Mouse (Mus musculus): ENCODE data around the gene Gm49027.
A peak's percentile ranks its signal among the peaks of the same experiment; 100 is the strongest.
"Not testable (repeated sequence)": the region's sequence is repeated elsewhere in the genome, so short reads cannot be mapped to it uniquely, and the experiment has no call there.

Gm49027 gene

DNA sequence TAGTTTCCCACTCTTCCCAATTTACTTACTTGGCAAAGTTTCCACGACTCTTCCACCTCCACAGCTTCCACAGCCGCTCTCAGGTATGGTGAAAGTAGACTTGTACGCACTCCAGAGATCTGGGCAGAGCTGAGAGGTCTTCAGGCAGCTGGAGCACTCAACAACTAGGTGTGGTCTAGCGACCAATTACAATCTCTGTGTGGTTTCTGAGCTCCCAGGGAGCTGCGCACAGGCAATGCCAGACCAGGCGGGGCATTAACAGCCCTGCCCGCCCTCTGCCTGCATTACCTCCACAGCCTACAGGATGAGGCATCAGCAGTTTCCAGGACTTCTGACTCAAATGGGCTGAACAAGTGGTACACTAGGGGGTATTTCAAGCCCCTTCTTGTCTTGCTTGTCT lies at the start of gene Gm49027:
TSS of gene Gm49027 (minus strand) at position 208 of the 400 bp plus-strand sequence.
- peak in 1 of 2 experiments; percentile 0 for DNase-seq (ENCODE audit: low spot score in 2 of 2)

- DNase-seq (ENCODE audit: low spot score in 2 of 2) = no peak
These were observed 48.1 kb upstream of the Gm49027 start for GRCm38 (mm10) chr5:123573362-123573761.

- DNase-seq (ENCODE audit: low spot score in 2 of 2) = peak; percentile 91 to 98
These were observed 47.3 kb upstream of the Gm49027 start, which contains the start of gene Vps33a for GRCm38 (mm10) chr5:123572357-123573186. Vps33a (minus strand) TSS chr5:123573038.

DNA sequence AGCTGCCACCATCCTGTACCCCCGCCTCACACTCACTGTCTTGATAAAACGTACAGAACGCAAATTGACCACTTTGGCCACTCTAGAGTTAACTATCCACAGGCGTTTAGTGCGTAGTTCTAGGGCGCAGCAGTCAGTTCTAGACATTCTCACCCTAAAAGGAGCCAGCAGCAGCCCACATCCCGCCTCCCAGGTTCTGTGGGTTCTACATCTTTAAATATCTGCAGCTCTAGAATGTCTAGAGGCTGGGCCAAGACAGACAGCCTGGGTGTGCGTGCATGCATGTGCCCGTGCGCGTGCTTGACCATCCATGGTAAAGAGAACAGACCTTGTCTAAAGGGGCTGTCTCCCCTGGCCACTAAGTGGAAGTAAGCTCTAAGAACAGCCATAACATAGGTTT lies 35.8 kb upstream of the Gm49027 start:
- no peak for DNase-seq (ENCODE audit: low spot score in 2 of 2)

DNA sequence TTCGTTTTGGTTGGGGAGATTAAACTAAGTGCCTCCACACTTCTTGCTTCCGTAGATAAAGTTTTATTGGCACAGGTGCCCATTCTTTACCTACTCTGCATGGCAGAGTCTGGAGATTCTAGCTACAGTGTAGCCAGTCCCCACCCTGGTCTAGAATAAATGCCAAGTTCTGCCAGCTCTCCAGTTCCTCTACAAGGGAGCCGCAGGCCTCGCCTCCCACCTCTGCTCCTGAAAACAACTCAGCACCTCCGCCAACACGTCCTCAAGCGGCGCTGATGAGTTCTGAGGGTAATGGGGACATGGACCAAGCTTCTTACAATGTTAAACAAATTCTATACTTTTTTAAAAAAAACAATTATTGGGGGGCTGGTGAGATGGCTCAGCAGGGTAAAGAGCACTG lies 34.3 kb upstream of the Gm49027 start:
- no peak for DNase-seq (ENCODE audit: low spot score in 2 of 2)

- DNase-seq (ENCODE audit: low spot score in 2 of 2) = peak in 1 of 2 experiments; percentile 36
These were observed 31.2 kb upstream of the Gm49027 start for GRCm38 (mm10) chr5:123556451-123556850.

DNA sequence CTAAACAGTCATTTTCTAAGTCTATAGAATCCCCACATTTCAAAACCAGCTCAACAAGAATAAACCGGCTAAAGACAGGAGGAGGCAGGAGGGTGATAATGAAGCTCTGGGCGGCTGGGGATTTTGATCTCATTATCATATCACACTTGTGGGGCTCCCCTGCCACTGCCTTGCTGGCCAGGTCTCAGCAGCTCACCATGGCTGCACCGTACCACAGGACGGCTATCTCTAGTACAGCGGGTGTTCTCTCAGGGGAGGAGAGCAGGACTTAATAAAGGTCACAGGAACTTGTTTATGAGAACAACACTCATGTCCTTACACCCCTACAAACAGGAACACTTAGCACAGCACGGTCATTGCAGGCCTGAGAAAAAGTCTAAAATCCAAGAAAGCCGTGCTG lies 30.4 kb upstream of the Gm49027 start:
- no peak for DNase-seq (ENCODE audit: low spot score in 2 of 2)

GRCm38 (mm10) chr5:123533801-123534200 lies 8.5 kb upstream of the Gm49027 start:
- DNase-seq (ENCODE audit: low spot score in 2 of 2) = no peak

GRCm38 (mm10) chr5:123530056-123530455 lies 4.8 kb upstream of the Gm49027 start:
- no peak for DNase-seq (ENCODE audit: low spot score in 2 of 2)

GRCm38 (mm10) chr5:123528641-123529040 lies 3.4 kb upstream of the Gm49027 start:
- no peak for DNase-seq (ENCODE audit: low spot score in 2 of 2)

GRCm38 (mm10) chr5:123525916-123526495 lies 718 bp upstream of the Gm49027 start:
- DNase-seq (ENCODE audit: low spot score in 2 of 2) = no peak

DNA sequence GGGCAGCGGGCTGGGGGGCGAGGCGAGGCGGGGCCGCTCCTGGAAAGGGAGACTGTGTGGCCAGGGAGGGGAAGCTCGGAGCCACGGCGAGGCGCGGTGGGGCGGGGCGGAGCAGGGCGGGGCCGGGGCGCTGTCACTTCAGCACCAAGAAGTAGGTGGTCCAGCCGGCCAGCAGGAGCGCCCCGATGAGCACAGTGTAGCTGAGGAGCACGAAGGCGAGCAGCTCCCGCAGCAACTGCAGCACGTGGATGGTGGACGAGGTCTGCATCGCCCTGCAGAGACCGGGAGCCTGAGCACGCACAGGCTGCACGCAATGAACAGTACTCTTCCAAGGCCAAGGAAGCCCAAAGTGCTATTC lies 916 bp downstream of the Gm49027 start:
- no peak for DNase-seq (ENCODE audit: low spot score in 2 of 2)

DNA sequence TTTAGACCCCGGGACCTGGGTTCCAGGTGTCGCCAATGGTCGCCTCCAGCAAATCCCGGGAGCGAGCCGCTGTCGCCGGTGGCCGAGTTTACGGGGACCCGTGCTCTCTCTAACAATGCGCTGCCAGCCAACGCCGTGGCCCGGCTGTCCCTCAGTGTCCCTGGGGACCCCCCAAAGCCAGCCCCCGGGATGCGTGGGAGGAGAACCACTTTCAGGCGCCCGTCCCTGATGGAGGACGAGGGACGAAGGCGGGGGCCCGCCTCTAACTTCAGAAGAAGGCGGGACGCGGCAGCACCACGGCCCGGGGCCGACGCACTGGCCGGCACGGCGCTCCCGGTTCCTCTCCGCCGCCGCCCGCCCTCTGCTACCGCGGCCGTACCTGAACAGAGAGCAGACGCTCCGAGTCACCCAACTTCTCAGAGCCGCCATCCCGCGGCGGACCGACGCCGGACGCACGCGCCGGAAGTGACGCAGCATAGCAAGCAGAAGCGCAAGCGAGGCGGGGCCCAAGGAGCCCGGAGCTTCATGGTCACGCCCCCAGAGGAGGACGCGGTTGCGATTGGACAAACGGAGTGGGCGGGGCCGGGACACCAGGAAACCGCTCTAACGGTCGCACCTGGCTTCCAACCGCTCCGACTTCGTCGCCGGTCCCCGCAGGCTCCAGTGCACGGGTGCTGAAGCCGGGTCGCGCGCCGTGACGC lies 1.4 kb downstream of the Gm49027 start, which contains the start of gene Diablo:
TSS of gene Diablo (minus strand) at position 485 of the 701 bp plus-strand sequence.
- peak; percentile 98 for DNase-seq (ENCODE audit: low spot score in 2 of 2)

DNA sequence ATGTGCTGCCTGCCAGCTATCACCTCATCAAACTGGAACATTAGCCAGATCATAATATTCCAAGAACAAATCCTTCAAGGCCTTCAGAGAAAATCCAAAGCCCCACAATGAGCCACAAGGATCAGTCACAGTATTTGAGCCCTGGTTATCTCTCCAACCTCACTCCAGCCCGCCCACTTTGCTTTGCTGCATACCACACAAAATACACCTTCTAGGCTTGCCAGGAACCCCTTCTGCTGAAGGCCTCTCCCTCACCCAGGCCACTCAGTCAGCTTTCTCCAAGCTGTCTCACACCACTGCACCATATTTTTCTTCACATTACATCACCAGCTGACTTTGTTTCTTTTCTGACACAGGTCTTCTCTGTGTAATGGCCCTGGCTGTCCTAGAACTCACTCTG lies 3.1 kb downstream of the Gm49027 start:
- DNase-seq (ENCODE audit: low spot score in 2 of 2) = no peak

- no peak for DNase-seq (ENCODE audit: low spot score in 2 of 2)
These were observed 3.7 kb downstream of the Gm49027 start for GRCm38 (mm10) chr5:123521621-123522020.

GRCm38 (mm10) chr5:123520666-123521065 lies 4.6 kb downstream of the Gm49027 start:
- no peak for DNase-seq (ENCODE audit: low spot score in 2 of 2)

GRCm38 (mm10) chr5:123514871-123515270 lies 10.4 kb downstream of the Gm49027 start:
- DNase-seq (ENCODE audit: low spot score in 2 of 2) = no peak

- no peak for DNase-seq (ENCODE audit: low spot score in 2 of 2)
These were observed 13.2 kb downstream of the Gm49027 start for GRCm38 (mm10) chr5:123512102-123512501.

DNA sequence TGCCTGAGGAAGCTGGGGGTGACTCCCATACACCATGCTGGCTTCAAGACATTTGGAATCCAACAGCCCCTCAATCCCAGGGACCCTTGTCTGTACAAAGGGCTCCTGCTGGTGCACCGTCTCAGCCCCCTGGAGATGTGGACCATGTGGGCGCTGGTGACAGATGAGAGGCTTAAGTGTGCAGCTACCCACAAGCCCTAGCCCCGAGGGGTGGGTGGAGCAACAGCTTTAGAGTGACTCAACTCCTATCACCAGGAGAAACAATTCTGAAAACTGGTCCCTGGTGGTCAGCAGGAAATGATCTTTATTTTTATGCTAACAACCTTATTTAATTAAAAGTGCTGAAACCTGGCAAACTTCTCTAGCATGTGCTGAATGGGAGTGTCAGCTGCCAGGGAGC lies 13.9 kb downstream of the Gm49027 start:
- DNase-seq (ENCODE audit: low spot score in 2 of 2) = not testable (repeated sequence)

GRCm38 (mm10) chr5:123510160-123510559 lies 15.1 kb downstream of the Gm49027 start, which contains the start of gene B3gnt4:
B3gnt4 (plus strand) TSS chr5:123510460.
- no peak for DNase-seq (ENCODE audit: low spot score in 2 of 2)

DNA sequence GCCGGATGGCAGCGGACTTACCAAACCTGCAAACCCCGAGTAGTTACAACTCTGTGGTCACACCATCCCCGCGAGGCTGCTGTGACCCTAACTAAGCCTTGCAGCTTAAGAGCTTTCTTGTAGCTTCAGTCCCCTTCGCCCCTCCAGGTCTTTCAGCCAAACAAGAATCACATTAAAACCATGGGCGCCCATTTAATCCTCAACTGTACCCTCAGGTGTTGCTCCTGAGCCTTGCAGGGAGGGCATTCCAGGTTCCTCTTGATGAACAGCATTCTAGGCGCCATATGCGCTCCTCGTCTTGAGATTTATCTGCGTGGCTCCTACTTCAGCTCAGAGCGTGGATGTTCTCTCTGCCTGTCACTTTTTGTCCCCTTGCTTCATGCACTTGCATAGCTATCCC lies 16.4 kb downstream of the Gm49027 start:
- DNase-seq (ENCODE audit: low spot score in 2 of 2) = no peak

DNA sequence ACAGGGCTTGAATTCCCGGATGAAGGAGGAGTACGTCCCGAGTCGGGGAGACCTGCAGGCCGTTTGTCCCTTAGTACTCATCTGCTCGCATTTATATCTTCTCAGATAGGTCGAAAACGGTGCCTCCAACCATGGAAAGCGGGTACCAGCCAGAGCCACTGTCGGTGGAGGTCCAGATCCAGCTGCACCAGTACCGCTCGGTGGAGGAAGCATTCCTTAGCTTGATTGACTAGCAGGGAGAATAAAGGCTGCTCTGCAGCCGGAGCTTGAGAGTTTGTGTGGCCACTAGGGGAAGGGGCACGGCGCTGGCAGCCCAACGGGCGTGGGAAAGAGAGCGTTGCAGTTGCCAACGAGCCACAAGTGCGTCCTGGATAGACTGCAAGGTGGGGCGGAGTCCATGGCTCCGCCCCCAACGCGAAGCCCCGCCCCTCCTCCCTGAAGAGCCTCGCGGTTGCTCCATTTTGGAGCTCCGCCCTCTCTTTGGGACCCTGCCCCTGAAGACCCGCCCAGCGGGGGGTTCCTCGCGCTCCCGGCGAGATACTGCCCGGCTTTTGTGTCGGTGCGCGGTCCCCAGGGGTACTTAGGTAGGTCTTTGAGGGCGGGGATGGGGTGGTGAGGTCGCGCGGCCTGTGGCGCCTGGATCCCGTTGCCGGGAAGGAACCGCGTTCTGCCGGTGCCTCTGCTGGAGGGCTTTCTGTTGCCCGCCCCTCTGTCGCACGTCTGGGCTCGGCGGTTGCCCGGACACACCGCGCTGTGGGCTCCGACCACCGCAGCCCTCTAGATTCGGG lies 17.2 kb downstream of the Gm49027 start:
- DNase-seq (ENCODE audit: low spot score in 2 of 2) = peak; percentile 66 to 80
